Mouse (Mus musculus) limb, embryonic 12.5 days (tissue): ENCODE results near the gene Gm11172. TPM values are rescaled to one million over a fixed set of nuclear protein-coding genes. Genes with fewer than 3 reads are reported as not detected.
"Not testable (repeated sequence)": the region's sequence is repeated elsewhere in the genome, so short reads cannot be mapped to it uniquely, and the experiment has no call there.

Experiments
- ATAC-seq: fragments of 200-750 bp; cut with Nextera tagmentation; 2 replicates; pipeline ENCODE4 v1.8.0; 2017; ENCODE audit warnings: low read depth, moderate TSS enrichment; ENCODE audit not compliant: insufficient number of reproducible peaks, insufficient read depth, low FRiP score, low TSS enrichment
- H3K27ac ChIP-seq: fragments of 300-500 bp; sonication (generic); 2 replicates; pipeline ENCODE4 v1.5.1; 2016; ENCODE audit warnings: mild to moderate bottlenecking, moderate library complexity
- H3K27me3 ChIP-seq: fragments of 300-500 bp; sonication (generic); 2 replicates; pipeline ENCODE4 v1.6.1; 2016; ENCODE audit warnings: mild to moderate bottlenecking, moderate library complexity
- H3K36me3 ChIP-seq: fragments of 300-500 bp; sonication (generic); 2 replicates; pipeline ENCODE4 v1.6.1; 2016; ENCODE audit warnings: mild to moderate bottlenecking, moderate library complexity
- H3K4me1 ChIP-seq: fragments of 300-500 bp; sonication (generic); replicated peaks from 2 replicates; pipeline ENCODE4 v1.6.1; 2016
- H3K4me2 ChIP-seq: fragments of 300-500 bp; sonication (generic); 2 replicates; pipeline ENCODE4 v1.6.1; 2016; ENCODE audit warnings: mild to moderate bottlenecking, moderate library complexity
- H3K4me3 ChIP-seq: fragments of 300-500 bp; sonication (generic); replicated peaks from 2 replicates; pipeline ENCODE4 v1.5.1; 2016; ENCODE audit warnings: mild to moderate bottlenecking
- H3K9ac ChIP-seq: fragments of 300-500 bp; sonication (generic); replicated peaks from 2 replicates; pipeline ENCODE4 v1.6.1; 2016; ENCODE audit warnings: mild to moderate bottlenecking, moderate library complexity
- H3K9me3 ChIP-seq: fragments of 300-500 bp; sonication (generic); 2 replicates; pipeline ENCODE4 v1.6.1; 2016; ENCODE audit warnings: mild to moderate bottlenecking, moderate library complexity
- whole genome bisulfite sequencing: fragments of 180-500 bp; shearing (Covaris S2); methylation state at CpG from one replicate; pipeline ENCODE4 v1.1.7; 2016; 5-methylcytosine and 5-hydroxymethylcytosine counted together
- polyA plus RNA-seq: library from polyadenylated mRNA; unstranded; fragments of >200 nt; fragmentation: Nextera tagmentation; extraction: Ambion mirVana; gene quantifications from 2 replicates; pipeline ENCODE4 v1.2.1, GENCODE M21; 2016

Gene Gm11172
- polyA plus RNA-seq, 1 experiment from 2014 or later = not detected

DNA sequence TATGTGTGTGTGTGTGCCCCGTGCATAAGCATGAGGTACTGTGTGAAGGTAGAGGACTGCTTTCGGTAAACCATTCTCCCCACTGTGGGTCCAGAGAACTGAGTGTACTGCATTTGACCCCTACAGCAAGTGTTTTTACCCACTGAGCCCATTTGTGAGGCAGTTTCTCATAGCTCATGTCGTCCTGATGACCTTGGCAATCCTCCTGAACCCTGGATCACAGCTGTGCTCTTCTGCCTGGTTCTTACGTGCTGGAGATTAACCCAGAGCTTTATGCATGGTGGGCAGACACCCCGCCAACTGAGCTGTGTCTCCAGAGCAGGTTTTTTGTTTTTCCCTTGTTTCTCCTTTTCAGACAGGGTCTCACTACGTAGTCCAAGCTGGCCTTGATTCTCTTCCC, 33.2 kb downstream of the Gm11172 start:
- H3K9ac ChIP-seq = no peak overlapping the region
- peaks cover 3% of the 10 kb centered on the region; the same call in 1 of the 2 replicates for H3K36me3 ChIP-seq
- H3K4me1 ChIP-seq = peaks cover 47% of the 10 kb centered on the region
- no peak for ATAC-seq
- H3K4me2 ChIP-seq = no peak overlapping the region
- no peak overlapping the region for H3K4me3 ChIP-seq
- H3K9me3 ChIP-seq = no peaks in the 10 kb centered on the region
- 76% methylated on average over 6 of the region's 6 CpGs for WGBS
- no peak overlapping the region for H3K27ac ChIP-seq
- no peaks in the 10 kb centered on the region for H3K27me3 ChIP-seq

DNA sequence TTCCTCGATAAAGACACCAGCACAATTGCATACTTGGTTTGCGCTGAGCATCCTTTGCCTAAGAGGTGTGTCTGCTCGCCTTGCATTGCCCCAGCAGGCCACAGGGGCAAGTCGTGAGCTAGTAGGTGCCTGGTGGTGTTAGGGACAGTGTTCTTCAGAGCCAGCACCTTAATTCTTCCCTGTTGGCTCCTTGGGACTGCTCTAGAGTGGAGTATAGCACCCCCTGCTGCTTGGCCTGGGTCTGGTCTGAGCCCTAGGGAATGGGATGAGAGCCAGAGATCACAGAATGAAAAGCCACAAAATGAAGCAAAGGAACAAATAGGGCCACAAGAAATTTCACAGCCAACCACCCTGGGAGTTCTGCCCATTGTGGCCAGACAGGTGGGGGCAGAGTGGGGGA, 33.8 kb downstream of the Gm11172 start:
- Histone ChIP-seq H3K9ac (no peak overlapping the region), H3K4me2 (no peak overlapping the region), H3K4me3 (no peak overlapping the region), H3K36me3 (no peaks in the 10 kb centered on the region), H3K27ac (no peak overlapping the region), H3K4me1 (peaks cover 53% of the 10 kb centered on the region), H3K27me3 (no peaks in the 10 kb centered on the region), H3K9me3 (no peaks in the 10 kb centered on the region)
- ATAC-seq = no peak
- 51% methylated on average over 4 of the region's 4 CpGs for WGBS

GRCm38 (mm10) chr16:10849965-10850861, 37.5 kb downstream of the Gm11172 start:
- no peaks in the 10 kb centered on the region for H3K36me3 ChIP-seq
- peak overlapping the region; percentile 85 for H3K27ac ChIP-seq
- H3K27me3 ChIP-seq = no peaks in the 10 kb centered on the region
- H3K9ac ChIP-seq = no peak overlapping the region
- H3K4me1 ChIP-seq = peaks cover 37% of the 10 kb centered on the region
- H3K9me3 ChIP-seq = no peaks in the 10 kb centered on the region
- WGBS = 23% methylated on average over 12 of the region's 12 CpGs
- H3K4me3 ChIP-seq = no peak overlapping the region
- H3K4me2 ChIP-seq = peak overlapping the region; percentile 23
- peak; percentile 78 for ATAC-seq

DNA sequence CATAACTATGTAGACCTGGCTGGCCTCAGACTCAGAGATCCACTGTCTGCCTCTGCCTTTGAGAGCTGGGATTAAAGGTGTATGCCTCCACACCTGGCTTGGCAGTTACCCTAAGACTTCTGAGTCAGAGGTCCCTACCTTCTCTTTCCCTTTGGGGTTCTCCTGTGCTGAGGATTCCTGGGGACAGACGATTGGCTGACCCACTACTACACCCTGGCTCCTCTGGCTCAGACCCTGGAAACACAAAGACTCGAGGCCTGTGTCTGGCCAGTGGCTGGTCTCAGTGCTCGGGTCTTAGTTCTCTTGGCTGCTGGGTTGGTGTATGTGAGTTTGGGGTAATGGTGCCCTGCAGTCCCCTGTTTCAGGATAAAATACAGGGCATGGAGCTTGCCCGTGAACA, 38.2 kb downstream of the Gm11172 start:
- Histone ChIP-seq H3K27me3 (no peaks in the 10 kb centered on the region), H3K4me1 (peaks cover 38% of the 10 kb centered on the region), H3K36me3 (no peaks in the 10 kb centered on the region), H3K9ac (0 out of 2 replicates have a peak overlapping the region, but pooled peaks have one; percentile 4), H3K4me3 (no peak overlapping the region), H3K27ac (peak overlapping the region; percentile 85), H3K9me3 (no peaks in the 10 kb centered on the region), H3K4me2 (peak overlapping the region; percentile 23; the same call in 1 of the 2 replicates)
- 59% methylated on average over 4 of the region's 4 CpGs for WGBS
- ATAC-seq = peak; percentile 29; the same call in 1 of the 2 replicates

DNA sequence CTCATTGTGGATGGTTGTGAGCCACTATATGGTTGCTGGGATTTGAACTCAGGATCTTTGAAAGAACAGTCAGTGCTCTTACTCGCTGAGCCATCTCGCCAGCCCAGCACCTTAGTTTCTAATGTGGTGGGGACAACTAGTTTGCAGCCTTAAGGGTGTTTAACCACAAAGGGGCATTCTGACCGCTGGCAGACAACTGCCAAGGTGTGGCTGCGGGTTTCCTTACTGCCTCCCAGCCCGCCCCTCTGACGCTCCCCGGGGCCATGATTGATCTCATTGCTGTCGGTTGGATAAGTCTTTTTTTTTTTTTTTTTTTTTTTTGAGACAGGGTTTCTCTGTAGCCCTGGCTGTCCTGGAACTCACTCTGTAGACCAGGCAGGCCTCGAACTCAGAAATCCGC, 39.5 kb downstream of the Gm11172 start:
- H3K36me3 ChIP-seq, ATAC-seq, H3K27ac ChIP-seq, H3K9ac ChIP-seq, H3K9me3 ChIP-seq, H3K4me3 ChIP-seq, H3K27me3 ChIP-seq, H3K4me2 ChIP-seq: not testable (repeated sequence)
- WGBS = 93% methylated on average over 10 of the region's 10 CpGs
- peaks cover 40% of the 10 kb centered on the region for H3K4me1 ChIP-seq

DNA sequence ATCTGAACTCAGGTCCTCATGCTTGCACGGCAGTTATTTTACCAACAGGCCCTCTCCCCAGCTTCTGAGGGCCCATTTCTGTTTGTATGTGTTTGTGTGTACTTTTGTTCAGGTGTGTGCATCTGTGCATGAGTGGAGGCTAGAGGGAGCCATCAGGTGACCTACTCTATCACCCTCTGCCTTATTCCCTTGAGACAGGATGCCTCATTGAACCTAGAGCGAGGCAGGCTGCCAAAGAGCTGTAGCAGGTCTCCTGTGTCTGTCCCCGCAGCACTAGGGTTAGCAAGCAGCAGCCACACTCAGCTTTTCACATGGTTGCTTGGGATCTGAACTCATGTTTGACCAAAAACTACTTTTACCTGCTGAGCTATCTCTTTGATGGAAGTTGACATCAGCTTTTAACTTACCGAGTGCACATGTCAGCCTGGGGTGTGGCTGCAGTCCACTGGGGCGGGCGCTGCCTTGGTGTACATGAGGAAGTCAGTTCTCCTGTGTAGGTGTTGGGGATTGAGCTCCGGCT, 47.1 kb downstream of the Gm11172 start:
- no peaks in the 10 kb centered on the region for H3K27me3 ChIP-seq
- H3K27ac ChIP-seq = no peak overlapping the region
- no peak overlapping the region for H3K4me2 ChIP-seq
- H3K36me3 ChIP-seq = no peaks in the 10 kb centered on the region; the same call in 1 of the 2 replicates
- no peak for ATAC-seq
- no peaks in the 10 kb centered on the region for H3K9me3 ChIP-seq
- WGBS = 89% methylated on average over 7 of the region's 7 CpGs
- H3K4me3 ChIP-seq = no peak overlapping the region
- H3K4me1 ChIP-seq = peaks cover 20% of the 10 kb centered on the region
- no peak overlapping the region for H3K9ac ChIP-seq

DNA sequence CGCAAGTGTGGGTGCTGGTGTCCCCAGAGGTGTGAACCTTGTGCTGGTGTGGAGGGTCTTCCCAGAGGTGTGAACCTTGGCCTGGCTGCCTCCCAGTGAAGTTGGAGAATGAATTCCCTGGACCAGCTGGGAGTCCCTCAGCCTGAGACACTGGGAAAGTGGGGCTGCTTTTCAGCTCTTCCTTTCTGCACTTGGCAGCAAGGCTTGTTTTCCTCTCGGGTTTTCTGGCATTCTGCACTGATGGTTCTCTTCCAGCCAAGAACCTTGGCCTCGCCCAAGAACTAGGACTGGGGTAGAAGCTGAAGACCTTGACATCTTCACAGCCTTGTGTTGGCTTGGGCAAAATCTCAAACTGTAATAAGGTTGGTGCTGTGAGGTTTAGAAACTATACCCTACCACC, 48.7 kb downstream of the Gm11172 start:
- WGBS = 77% methylated on average over 3 of the region's 3 CpGs
- peaks cover 3% of the 10 kb centered on the region; the same call in 1 of the 2 replicates for H3K36me3 ChIP-seq
- H3K27ac ChIP-seq = no peak overlapping the region
- no peaks in the 10 kb centered on the region for H3K27me3 ChIP-seq
- no peak for ATAC-seq
- H3K4me1 ChIP-seq = peaks cover 17% of the 10 kb centered on the region
- H3K9ac ChIP-seq = no peak overlapping the region
- H3K4me2 ChIP-seq = no peak overlapping the region
- no peak overlapping the region for H3K4me3 ChIP-seq
- no peaks in the 10 kb centered on the region for H3K9me3 ChIP-seq

Other genes starting within 250 kb of the Gm11172 start
- gene Socs1, start 27.4 kb upstream of the Gm11172 start, polyA plus RNA-seq = 8.9 and 9.5 TPM in 2 replicates
- not detected in 2 replicates for gene Tnp2, start 24.3 kb upstream of the Gm11172 start, polyA plus RNA-seq
- gene Prm3, start 22.0 kb upstream of the Gm11172 start, polyA plus RNA-seq = not detected in 2 replicates
- gene Prm2, start 16.8 kb upstream of the Gm11172 start, polyA plus RNA-seq = not detected in 2 replicates
- 0.51 TPM in 1 of 2 replicates, not detected in the other for gene Prm1, start 7.1 kb upstream of the Gm11172 start, polyA plus RNA-seq
- 5.1 and 5.6 TPM in 2 replicates for gene Rmi2, start 22.1 kb downstream of the Gm11172 start, polyA plus RNA-seq
- 40.3 and 46.6 TPM in 2 replicates for gene Snn, start 248.0 kb downstream of the Gm11172 start, polyA plus RNA-seq